Mouse (Mus musculus) mature B cell (primary cell): Measurements from ENCODE around the gene Itpr1.

Experiments
- in situ Hi-C: fragments of 300-500 bp; cut with MboI; formaldehyde crosslinking; loops from 2 replicates; pipeline ENCODE4 v1.14.3; 2019

The Itpr1 gene

GRCm38 (mm10) chr6:108512994-108513393 is 300.1 kb downstream of the Itpr1 start:
- in situ Hi-C loops: no loop called here

- in situ Hi-C loops: no loop called here
Measured at GRCm38 (mm10) chr6:108516248-108516647, 303.4 kb downstream of the Itpr1 start.

GRCm38 (mm10) chr6:108517241-108517981 is 304.5 kb downstream of the Itpr1 start:
- in situ Hi-C loops: no loop called here

- in situ Hi-C loops: no loop called here
Measured at GRCm38 (mm10) chr6:108517986-108518385, 305.1 kb downstream of the Itpr1 start.

- in situ Hi-C loops: no loop called here
Measured at GRCm38 (mm10) chr6:108518552-108518951, 305.7 kb downstream of the Itpr1 start.

- in situ Hi-C loops: no loop called here
Measured at GRCm38 (mm10) chr6:108519327-108519726, 306.4 kb downstream of the Itpr1 start.

- in situ Hi-C loops: no loop called here
Measured at GRCm38 (mm10) chr6:108523956-108524616, 311.2 kb downstream of the Itpr1 start.

- in situ Hi-C loops: no loop called here
Measured at GRCm38 (mm10) chr6:108524617-108525010, 311.7 kb downstream of the Itpr1 start.

GRCm38 (mm10) chr6:108527560-108527959 is 314.7 kb downstream of the Itpr1 start:
- in situ Hi-C loops: no loop called here

- in situ Hi-C loops: no loop called here
Measured at GRCm38 (mm10) chr6:108527993-108528392, 315.1 kb downstream of the Itpr1 start.

- in situ Hi-C loops: no loop called here
Measured at GRCm38 (mm10) chr6:108529150-108529549, 316.3 kb downstream of the Itpr1 start.

- in situ Hi-C loops: no loop called here
Measured at GRCm38 (mm10) chr6:108530781-108531323, 318.0 kb downstream of the Itpr1 start.

- in situ Hi-C loops: no loop called here
Measured at GRCm38 (mm10) chr6:108531324-108532311, 318.7 kb downstream of the Itpr1 start.

- in situ Hi-C loops: no loop called here
Measured at GRCm38 (mm10) chr6:108532486-108533179, 319.7 kb downstream of the Itpr1 start.

- in situ Hi-C loops: no loop called here
Measured at GRCm38 (mm10) chr6:108534139-108534538, 321.2 kb downstream of the Itpr1 start.

- in situ Hi-C loops: no loop called here
Measured at GRCm38 (mm10) chr6:108534596-108534995, 321.7 kb downstream of the Itpr1 start.

GRCm38 (mm10) chr6:108535309-108535708 is 322.4 kb downstream of the Itpr1 start:
- in situ Hi-C loops: no loop called here

- in situ Hi-C loops: no loop called here
Measured at GRCm38 (mm10) chr6:108536546-108537317, 323.8 kb downstream of the Itpr1 start.

GRCm38 (mm10) chr6:108538406-108538805 is 325.5 kb downstream of the Itpr1 start:
- in situ Hi-C loops: no loop called here

- in situ Hi-C loops: no loop called here
Measured at GRCm38 (mm10) chr6:108540441-108540840, 327.5 kb downstream of the Itpr1 start.
